Mouse (Mus musculus) embryonic facial prominence, embryonic 12.5 days (tissue): Measurements from ENCODE around the gene Coro6. TPM values are rescaled to one million over a fixed set of nuclear protein-coding genes. Genes with fewer than 3 reads are reported as not detected.

Experiments
- ATAC-seq: fragments of 200-750 bp; cut with Nextera tagmentation; 2 replicates; pipeline ENCODE4 v1.8.0; 2017; ENCODE audit not compliant: insufficient number of reproducible peaks, insufficient read depth, low FRiP score, low TSS enrichment
- H3K27ac ChIP-seq: fragments of 300-500 bp; sonication (generic); 2 replicates; pipeline ENCODE4 v1.5.1; 2016; ENCODE audit warnings: mild to moderate bottlenecking
- H3K27me3 ChIP-seq: fragments of 300-500 bp; sonication (generic); 2 replicates; pipeline ENCODE4 v1.6.1; 2016; ENCODE audit warnings: mild to moderate bottlenecking, moderate library complexity
- H3K36me3 ChIP-seq: fragments of 300-500 bp; sonication (generic); 2 replicates; pipeline ENCODE4 v1.6.1; 2016; ENCODE audit warnings: mild to moderate bottlenecking
- H3K4me1 ChIP-seq: fragments of 300-500 bp; sonication (generic); 2 replicates; pipeline ENCODE4 v1.6.1; 2016
- H3K4me2 ChIP-seq: fragments of 300-500 bp; sonication (generic); replicated peaks from 2 replicates; pipeline ENCODE4 v1.6.1; 2016; ENCODE audit warnings: mild to moderate bottlenecking, moderate library complexity
- H3K4me3 ChIP-seq: fragments of 300-500 bp; sonication (generic); 2 replicates; pipeline ENCODE4 v1.5.1; 2016; ENCODE audit warnings: mild to moderate bottlenecking
- H3K9ac ChIP-seq: fragments of 300-500 bp; sonication (generic); 2 replicates; pipeline ENCODE4 v1.6.1; 2016; ENCODE audit warnings: mild to moderate bottlenecking, moderate library complexity
- H3K9me3 ChIP-seq: fragments of 300-500 bp; sonication (generic); 2 replicates; pipeline ENCODE4 v1.6.1; 2016; ENCODE audit warnings: mild to moderate bottlenecking, moderate library complexity
- WGBS: fragments of 180-500 bp; shearing (Covaris S2); methylation state at CpG from one replicate; pipeline ENCODE4 v1.1.7; 2016; 5-methylcytosine and 5-hydroxymethylcytosine counted together
- polyA plus RNA-seq: library from polyadenylated mRNA; unstranded; fragments of >200 nt; fragmentation: Nextera tagmentation; extraction: Ambion mirVana; gene quantifications from 2 replicates; pipeline ENCODE4 v1.2.1, GENCODE M21; 2016

The Coro6 gene
- polyA plus RNA-seq, 1 experiment from 2014 or later, result 0.22 TPM

GRCm38 (mm10) chr11:77505291-77505980 is 43.2 kb downstream of the Coro6 start:
- H3K4me2 ChIP-seq, result no peak overlapping the region
- no peak overlapping the region for H3K4me3 ChIP-seq
- no peaks in the 10 kb centered on the region for H3K27me3 ChIP-seq
- no peak for ATAC-seq
- WGBS, result 90% methylated on average over 22 of the region's 22 CpGs
- H3K4me1 ChIP-seq, result peaks cover 15% of the 10 kb centered on the region
- H3K36me3 ChIP-seq, result peaks cover 63% of the 10 kb centered on the region
- no peaks in the 10 kb centered on the region for H3K9me3 ChIP-seq
- no peak overlapping the region for H3K27ac ChIP-seq
- H3K9ac ChIP-seq, result no peak overlapping the region

GRCm38 (mm10) chr11:77506273-77506672 is 44.1 kb downstream of the Coro6 start:
- Histone ChIP-seq H3K9ac (no peak overlapping the region), H3K36me3 (peaks cover 57% of the 10 kb centered on the region), H3K27ac (no peak overlapping the region), H3K4me2 (no peak overlapping the region), H3K4me1 (peaks cover 12% of the 10 kb centered on the region), H3K4me3 (no peak overlapping the region), H3K27me3 (no peaks in the 10 kb centered on the region), H3K9me3 (no peaks in the 10 kb centered on the region)
- no peak for ATAC-seq
- 82% methylated on average over 14 of the region's 14 CpGs for WGBS

- no peaks in the 10 kb centered on the region for H3K9me3 ChIP-seq
- no peak overlapping the region for H3K4me2 ChIP-seq
- H3K36me3 ChIP-seq, result peaks cover 56% of the 10 kb centered on the region
- H3K9ac ChIP-seq, result no peak overlapping the region
- H3K27ac ChIP-seq, result no peak overlapping the region
- ATAC-seq, result no peak
- no peak overlapping the region for H3K4me3 ChIP-seq
- no peaks in the 10 kb centered on the region for H3K27me3 ChIP-seq
- WGBS, result 82% methylated on average over 6 of the region's 6 CpGs
- peaks cover 15% of the 10 kb centered on the region for H3K4me1 ChIP-seq
These were observed 44.7 kb downstream of the Coro6 start for GRCm38 (mm10) chr11:77506941-77507340.

- ATAC-seq, result no peak
- H3K27me3 ChIP-seq, result no peaks in the 10 kb centered on the region
- no peak overlapping the region for H3K4me3 ChIP-seq
- H3K9ac ChIP-seq, result no peak overlapping the region
- no peak overlapping the region for H3K27ac ChIP-seq
- H3K4me1 ChIP-seq, result peaks cover 18% of the 10 kb centered on the region
- 76% methylated on average over 4 of the region's 4 CpGs for WGBS
- H3K4me2 ChIP-seq, result no peak overlapping the region
- H3K36me3 ChIP-seq, result peaks cover 51% of the 10 kb centered on the region
- H3K9me3 ChIP-seq, result no peaks in the 10 kb centered on the region
These were observed 45.2 kb downstream of the Coro6 start for GRCm38 (mm10) chr11:77507426-77507825.

- Histone ChIP-seq H3K9me3 (no peaks in the 10 kb centered on the region), H3K27ac (peak overlapping the region; percentile 72), H3K4me2 (peak overlapping the region; percentile 72), H3K36me3 (peaks cover 42% of the 10 kb centered on the region), H3K4me3 (peak overlapping the region; percentile 37), H3K4me1 (peaks cover 20% of the 10 kb centered on the region), H3K9ac (peak overlapping the region; percentile 48), H3K27me3 (no peaks in the 10 kb centered on the region)
- ATAC-seq, result peak; percentile 49; the same call in 1 of the 2 replicates
- 18% methylated on average over 49 of the region's 49 CpGs for WGBS
These were observed 46.1 kb downstream of the Coro6 start for GRCm38 (mm10) chr11:77508068-77509021.

GRCm38 (mm10) chr11:77511336-77511735 is 49.1 kb downstream of the Coro6 start:
- ATAC-seq, result no peak
- Histone ChIP-seq H3K4me2 (no peak overlapping the region), H3K9ac (no peak overlapping the region), H3K27me3 (peaks cover 21% of the 10 kb centered on the region), H3K36me3 (peaks cover 12% of the 10 kb centered on the region), H3K4me3 (no peak overlapping the region), H3K27ac (no peak overlapping the region), H3K9me3 (no peaks in the 10 kb centered on the region), H3K4me1 (peaks cover 47% of the 10 kb centered on the region)
- WGBS, result 70% methylated on average over 5 of the region's 5 CpGs

GRCm38 (mm10) chr11:77512891-77513810 is 50.9 kb downstream of the Coro6 start:
- Histone ChIP-seq H3K9me3 (no peaks in the 10 kb centered on the region), H3K27me3 (peaks cover 24% of the 10 kb centered on the region), H3K4me3 (peak overlapping the region; percentile 74), H3K4me2 (peak overlapping the region; percentile 98), H3K36me3 (no peaks in the 10 kb centered on the region), H3K9ac (peak overlapping the region; percentile 77), H3K4me1 (peaks cover 44% of the 10 kb centered on the region), H3K27ac (peak overlapping the region; percentile 75)
- WGBS, result 1% methylated on average over 69 of the region's 84 CpGs
- ATAC-seq, result peak; percentile 35; the same call in 1 of the 2 replicates

GRCm38 (mm10) chr11:77513811-77514170 is 51.6 kb downstream of the Coro6 start:
- no peak for ATAC-seq
- Histone ChIP-seq H3K9ac (peak overlapping the region; percentile 22; the same call in 1 of the 2 replicates), H3K9me3 (no peaks in the 10 kb centered on the region), H3K27ac (no peak overlapping the region; the same call in 1 of the 2 replicates), H3K4me3 (peak overlapping the region; percentile 74), H3K4me1 (peaks cover 38% of the 10 kb centered on the region), H3K27me3 (peaks cover 24% of the 10 kb centered on the region), H3K36me3 (no peaks in the 10 kb centered on the region), H3K4me2 (peak overlapping the region; percentile 98)
- 7% methylated on average over 10 of the region's 10 CpGs for WGBS

GRCm38 (mm10) chr11:77514281-77514831 is 52.1 kb downstream of the Coro6 start:
- 7% methylated on average over 19 of the region's 19 CpGs for WGBS
- Histone ChIP-seq H3K9me3 (no peaks in the 10 kb centered on the region), H3K4me2 (peak overlapping the region; percentile 98), H3K9ac (0 out of 2 replicates have a peak overlapping the region, but pooled peaks have one; percentile 53), H3K27ac (no peak overlapping the region), H3K36me3 (no peaks in the 10 kb centered on the region), H3K27me3 (peaks cover 24% of the 10 kb centered on the region), H3K4me1 (peaks cover 35% of the 10 kb centered on the region), H3K4me3 (peak overlapping the region; percentile 74)
- ATAC-seq, result no peak

GRCm38 (mm10) chr11:77514832-77515636 is 52.8 kb downstream of the Coro6 start, which contains the start of gene Abhd15:
Gene Abhd15, plus strand, starts transcription at chr11:77515121.
- Histone ChIP-seq H3K27me3 (peaks cover 24% of the 10 kb centered on the region), H3K36me3 (no peaks in the 10 kb centered on the region), H3K4me3 (peak within 1 kb of the TSS; percentile 74), H3K4me1 (peaks cover 35% of the 10 kb centered on the region), H3K27ac (no peak within 1 kb of the TSS), H3K9me3 (no peaks in the 10 kb centered on the region), H3K4me2 (peak within 1 kb of the TSS; percentile 98), H3K9ac (peak within 1 kb of the TSS; percentile 53)
- ATAC-seq, result peak; percentile 22; the same call in 1 of the 2 replicates
- under 1% methylated on average over 71 of the region's 72 CpGs for WGBS
